Mouse (Mus musculus): ENCODE data around the gene Ccar1.

- TF ChIP-seq TAL1 (IDR thresholded peaks at IDR 0.05; ENCODE audit: low read length) (no peak), GATA1 (IDR thresholded peaks at IDR 0.05; ENCODE audit: low read length) (no peak)
Measured at GRCm38 (mm10) chr10:62739961-62740737, 51.9 kb downstream of the Ccar1 start.
